Mouse (Mus musculus) 3134 (cell line): Measurements from ENCODE around the gene Zmynd10.

Experiments used
- DNase-seq: peaks from one replicate; pipeline ENCODE4 v3.0.0-alpha.2; 2011; ENCODE audit warnings: low spot score; ENCODE audit not compliant: insufficient read length; ENCODE audit errors: extremely low read depth

Zmynd10 gene

DNA sequence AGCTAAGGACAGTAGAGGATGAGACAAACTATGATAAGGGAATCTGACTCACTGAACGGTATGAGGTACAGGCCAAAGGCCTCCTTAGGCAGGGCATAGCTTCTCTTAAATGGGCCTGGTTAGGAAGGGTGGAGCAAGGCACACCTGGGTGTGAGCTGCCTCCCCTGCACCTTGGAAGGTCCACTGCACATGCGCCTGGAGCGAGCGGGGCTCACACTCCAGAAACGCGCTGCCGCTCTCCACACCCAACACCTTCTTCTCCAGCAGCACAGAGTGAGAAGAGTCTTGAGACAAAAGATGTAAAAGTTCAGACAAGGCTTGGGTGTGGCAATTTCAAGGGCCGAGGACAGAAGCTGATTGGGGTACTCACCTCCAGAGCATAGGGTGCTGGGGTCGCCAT lies 52.3 kb downstream of the Zmynd10 start:
- no peak for DNase-seq

DNA sequence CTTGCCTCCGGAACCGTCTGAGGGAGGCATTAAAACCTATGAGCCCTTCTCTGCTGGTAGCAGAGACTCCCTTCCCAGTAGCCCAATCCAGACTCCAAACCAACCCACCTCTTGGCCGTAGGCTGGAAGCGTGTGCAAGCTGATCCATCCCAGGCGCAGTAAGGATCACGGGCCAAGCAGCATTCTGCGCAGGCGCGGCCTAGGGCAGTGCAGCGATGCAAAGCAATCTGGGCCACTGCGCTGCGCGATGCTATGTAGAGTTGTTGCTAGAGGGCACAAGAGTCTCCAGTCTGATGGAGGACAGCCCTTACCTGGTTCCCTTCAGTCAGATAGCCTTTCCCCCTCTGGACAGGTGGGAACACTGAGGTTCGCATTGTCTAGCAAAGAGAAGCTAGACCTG lies 52.7 kb downstream of the Zmynd10 start:
- DNase-seq = no peak

DNA sequence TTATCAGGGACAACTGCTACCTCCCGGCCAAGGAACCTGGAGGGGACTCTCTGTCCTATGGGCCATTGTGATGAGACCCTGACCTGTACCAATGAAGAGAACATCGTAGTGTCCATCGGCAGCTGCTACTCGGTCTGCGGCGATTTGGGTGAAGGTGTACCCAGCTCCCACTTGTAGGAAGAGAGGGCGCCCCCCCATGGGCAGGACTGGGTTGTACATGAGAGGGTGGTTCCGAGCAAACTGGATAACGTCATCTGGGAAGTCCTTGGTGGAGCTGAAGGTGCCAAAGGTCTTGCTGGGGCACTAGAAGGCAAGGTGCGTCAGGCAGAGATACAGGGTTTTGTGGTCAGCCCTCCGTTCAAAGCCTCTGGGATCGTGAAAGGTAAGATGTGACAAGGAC lies 53.6 kb downstream of the Zmynd10 start:
- DNase-seq = no peak
